Mouse (Mus musculus): ENCODE results near the gene Usp44. TPM values are rescaled to one million over a fixed set of nuclear protein-coding genes. Genes with fewer than 3 reads are reported as not detected.

Usp44 gene
- total RNA-seq, 2 experiments from 2014 or later, result not detected

DNA sequence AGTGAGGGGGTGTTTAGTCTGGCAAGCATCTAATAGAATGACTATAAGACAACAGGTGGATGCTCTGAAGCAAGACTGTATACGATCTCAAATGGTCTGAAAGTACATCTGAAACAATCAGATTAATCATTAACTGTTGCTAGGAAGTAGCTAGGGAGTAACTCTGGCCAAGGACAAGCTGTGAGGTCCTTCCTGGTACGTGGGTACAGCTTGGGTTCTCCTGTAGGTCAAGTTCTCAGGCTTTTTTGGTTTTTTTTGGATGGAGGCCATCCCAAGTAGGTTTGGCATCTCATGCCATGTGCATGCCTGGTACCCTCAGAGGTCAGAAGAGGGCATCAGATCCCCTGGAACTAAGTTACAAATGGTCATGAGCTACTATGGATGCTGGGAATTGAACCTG, 67.9 kb downstream of the Usp44 start:
- intact Hi-C loops (cut with DNase I), result no loop called here
- DNase-seq (ENCODE audit: low spot score in 2 of 2), result no peak

DNA sequence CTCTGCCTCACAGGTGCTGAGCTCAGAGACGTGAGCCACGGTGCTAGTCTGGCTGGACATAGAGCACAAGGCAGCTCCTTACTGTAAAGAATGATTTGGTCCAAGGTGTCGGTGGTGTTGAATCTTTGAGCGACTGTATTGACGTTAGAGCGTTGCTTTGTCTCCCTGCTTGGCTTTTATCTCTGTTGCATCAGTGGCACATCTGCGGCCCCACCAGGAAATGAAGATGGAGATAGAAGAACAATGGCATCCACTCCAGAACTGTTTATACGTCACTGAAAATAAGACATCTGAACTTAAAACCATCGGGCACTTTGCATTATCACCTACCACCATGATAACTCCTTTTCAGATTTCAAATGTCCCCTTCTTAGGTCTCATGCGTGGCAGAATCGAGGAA, 68.6 kb downstream of the Usp44 start:
- intact Hi-C loops (cut with DNase I), result no loop called here
- no peak for DNase-seq (ENCODE audit: low spot score in 2 of 2)

GRCm38 (mm10) chr10:93907376-93907775, 76.0 kb downstream of the Usp44 start:
- no peak for DNase-seq (ENCODE audit: low spot score in 2 of 2)
- intact Hi-C loops (cut with DNase I), result no loop called here

Other genes with a start within 250 kb of the Usp44 start
- 10 to 100 TPM; 14.9 to 17.3 TPM for gene Snrpf, start 241.8 kb upstream of the Usp44 start, total RNA-seq (2021)
- gene Ntn4, start 190.9 kb upstream of the Usp44 start, total RNA-seq (2021), result 10 to 100 TPM in 1 of 2 experiments, 1 to 10 TPM in 1; 9.6 to 13.2 TPM
- 100 to 1,000 TPM; 102 to 118 TPM for gene Metap2, start 65.5 kb downstream of the Usp44 start, total RNA-seq (2021)
- gene Vezt, start 204.3 kb downstream of the Usp44 start, total RNA-seq (2021), result 10 to 100 TPM; 76.5 to 81.5 TPM
- 10 to 100 TPM in 1 of 2 experiments, 1 to 10 TPM in 1; 9.7 to 11.8 TPM for gene Fgd6, start 204.4 kb downstream of the Usp44 start, total RNA-seq (2021)

Measured in left cerebral cortex, postnatal 36 days (tissue).